1 mouse cellular context compared by ENCODE assay signal in the genomic region with DNA sequence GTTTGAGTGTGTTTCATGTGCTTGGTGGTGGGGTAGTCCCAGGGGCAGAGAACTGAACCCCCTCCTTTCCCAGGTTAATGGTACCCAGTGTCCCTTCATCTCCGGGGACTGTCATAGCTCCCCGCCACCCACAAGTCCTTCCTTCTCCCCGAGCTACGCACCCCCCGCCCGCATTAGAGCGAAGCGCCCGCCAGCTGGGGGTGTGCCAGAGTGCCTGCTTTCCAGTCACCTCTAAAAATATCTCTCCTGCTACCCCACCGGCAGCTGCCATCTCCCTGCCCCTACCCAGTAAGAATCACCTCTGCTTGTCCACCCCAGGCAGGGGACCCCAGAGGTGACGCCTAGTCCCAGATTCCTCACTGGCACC.
TF ChIP-seq lines count a peak whose summit lies in the region.

No protein-coding gene starts in this region.

TF ChIP-seq in MEL, 35 proteins besides CTCF, POLR2A, EP300 and RAD21 (continued from another document):
- TF ChIP-seq GATA1 (IDR thresholded peaks at IDR 0.05; ENCODE audit: low read depth, low read length) = no peak
- TF ChIP-seq KAT2A (conservative IDR thresholded peaks at IDR 0.05; ENCODE audit: low read depth, low read length) = no peak
- no peak for TF ChIP-seq ETS1 (IDR thresholded peaks at IDR 0.05; ENCODE audit: low read depth, low read length)
- TF ChIP-seq POLR2AphosphoS5 (IDR thresholded peaks at IDR 0.05; ENCODE audit: borderline replicate concordance, low read depth, low read length) = no peak
- no peak; the same call in 1 of the 2 replicates for TF ChIP-seq MXI1 (IDR thresholded peaks at IDR 0.05; ENCODE audit: low read depth, low read length)
- TF ChIP-seq UBTF (IDR thresholded peaks at IDR 0.05; ENCODE audit: borderline replicate concordance, insufficient read depth, low read depth, low read length) = no peak
- TF ChIP-seq TBP (IDR thresholded peaks at IDR 0.05; ENCODE audit: low read depth, low read length) = no peak
- no peak for TF ChIP-seq USF1 (IDR thresholded peaks at IDR 0.05; ENCODE audit: low read depth, low read length)
- no peak for TF ChIP-seq BHLHE40 (IDR thresholded peaks at IDR 0.05; ENCODE audit: borderline replicate concordance, low read depth, low read length)
- TF ChIP-seq ZMIZ1 (IDR thresholded peaks at IDR 0.05; ENCODE audit: low read depth, low read length) = no peak
